Mouse (Mus musculus): ENCODE results near the gene Aasdh.

The Aasdh gene

GRCm38 (mm10) chr5:76910807-76911206, 5.5 kb upstream of the Aasdh start:
- no peak for DNase-seq

- no peak for DNase-seq
Observed at GRCm38 (mm10) chr5:76906155-76906499, 813 bp upstream of the Aasdh start.

GRCm38 (mm10) chr5:76904713-76905404, 455 bp downstream of the Aasdh start:
- peak in 1 of 2 experiments; percentile 11 for DNase-seq

- no peak for DNase-seq
Observed at GRCm38 (mm10) chr5:76902131-76902530, 3.2 kb downstream of the Aasdh start.

GRCm38 (mm10) chr5:76893084-76893483, 12.2 kb downstream of the Aasdh start:
- DNase-seq = no peak

- DNase-seq = no peak
Observed at GRCm38 (mm10) chr5:76892608-76893007, 12.7 kb downstream of the Aasdh start.

GRCm38 (mm10) chr5:76887011-76887410, 18.3 kb downstream of the Aasdh start:
- DNase-seq = no peak

GRCm38 (mm10) chr5:76884107-76884506, 21.2 kb downstream of the Aasdh start:
- DNase-seq = no peak

- DNase-seq = no peak
Observed at GRCm38 (mm10) chr5:76876106-76876758, 29.1 kb downstream of the Aasdh start.

- no peak for DNase-seq
Observed at GRCm38 (mm10) chr5:76869553-76869952, 35.8 kb downstream of the Aasdh start.

- peak; percentile 53 to 72 for DNase-seq
Observed at GRCm38 (mm10) chr5:76868693-76869286, 36.5 kb downstream of the Aasdh start.

- DNase-seq = no peak
Observed at GRCm38 (mm10) chr5:76866819-76867218, 38.5 kb downstream of the Aasdh start.

- DNase-seq = no peak
Observed at GRCm38 (mm10) chr5:76858444-76858843, 46.9 kb downstream of the Aasdh start.

- DNase-seq = peak; percentile 40 to 57
Observed at GRCm38 (mm10) chr5:76857103-76858015, 48.0 kb downstream of the Aasdh start.

- DNase-seq = peak in 1 of 2 experiments; percentile 27
Observed at GRCm38 (mm10) chr5:76855829-76856600, 49.3 kb downstream of the Aasdh start.

- peak; percentile 88 to 91 for DNase-seq
Observed at GRCm38 (mm10) chr5:76853549-76853948, 51.8 kb downstream of the Aasdh start.

GRCm38 (mm10) chr5:76851316-76851715, 54.0 kb downstream of the Aasdh start:
- DNase-seq = no peak

GRCm38 (mm10) chr5:76847106-76847505, 58.2 kb downstream of the Aasdh start:
- DNase-seq = no peak

- no peak for DNase-seq
Observed at GRCm38 (mm10) chr5:76844618-76845186, 60.6 kb downstream of the Aasdh start.

- DNase-seq = no peak
Observed at GRCm38 (mm10) chr5:76843851-76844419, 61.4 kb downstream of the Aasdh start.

GRCm38 (mm10) chr5:76843448-76843847, 61.9 kb downstream of the Aasdh start:
- peak; percentile 85 to 86 for DNase-seq

Measured in kidney, postnatal 4 days (tissue).